Mouse (Mus musculus) G1E (cell line): ENCODE results near the gene Ccdc159.

Source experiments
- CTCF ChIP-seq: IDR thresholded peaks from 2 replicates; pipeline ENCODE4 v1.5.1; 2012; ENCODE audit warnings: low read depth, low read length, inconsistent platforms, mixed read lengths
- GATA1 ChIP-seq: IDR thresholded peaks from 2 replicates; pipeline ENCODE4 v1.6.1; 2012; ENCODE audit warnings: borderline replicate concordance, low read length, inconsistent platforms, mixed read lengths
- GATA2 ChIP-seq: IDR thresholded peaks from 2 replicates; pipeline ENCODE4 v1.6.1; 2012; ENCODE audit warnings: low read depth, low read length, inconsistent platforms, borderline replicate concordance
- POLR2AphosphoS5 ChIP-seq: IDR thresholded peaks from 2 replicates; pipeline ENCODE4 v1.6.1; 2012; ENCODE audit warnings: low read depth, low read length, inconsistent platforms; ENCODE audit not compliant: insufficient replicate concordance
- TAL1 ChIP-seq: conservative IDR thresholded peaks from 2 replicates; pipeline ENCODE4 v1.6.1; 2012; ENCODE audit warnings: low read depth, low read length, inconsistent platforms, mixed read lengths

GRCm38 (mm10) chr9:21963417-21963816, 36.1 kb downstream of the Ccdc159 start, which contains the start of gene Epor:
- TF ChIP-seq CTCF (no peak), GATA1 (no peak), POLR2AphosphoS5 (no peak), TAL1 (no peak; the same call in 1 of the 2 replicates), GATA2 (no peak)
